Mouse (Mus musculus) CH12.LX (cell line): ENCODE measurements around the gene Tmem87b.

Experiments used
- CTCF ChIP-seq, 2 experiments: IDR thresholded peaks in 1 of 2; conservative IDR thresholded peaks in 1 of 2; 2 replicates each; pipeline ENCODE4 v1.5.1; 2011 to 2012; ENCODE audit warnings: low read depth in 2 of 2, low read length in 2 of 2, improper control_type of control experiment in 1 of 2, inconsistent platforms in 1 of 2, mild to moderate bottlenecking in 1 of 2, moderate library complexity in 1 of 2
- ELF1 ChIP-seq: IDR thresholded peaks from 2 replicates; pipeline ENCODE4 v1.6.1; 2014; ENCODE audit warnings: low read depth, mild to moderate bottlenecking, inconsistent platforms, low read length, improper control_type of control experiment
- EP300 ChIP-seq: IDR thresholded peaks from 2 replicates; pipeline ENCODE4 v1.6.1; 2011; ENCODE audit warnings: low read length, improper control_type of control experiment
- GABPA ChIP-seq: IDR thresholded peaks from 2 replicates; pipeline ENCODE4 v1.6.1; 2012; ENCODE audit warnings: low read depth, low read length, improper control_type of control experiment, inconsistent platforms; ENCODE audit not compliant: insufficient replicate concordance
- NELFE ChIP-seq: IDR thresholded peaks from 2 replicates; pipeline ENCODE4 v1.6.1; 2011; ENCODE audit warnings: low read depth, low read length, improper control_type of control experiment
- POLR2A ChIP-seq: IDR thresholded peaks from 2 replicates; pipeline ENCODE4 v1.6.1; 2011; ENCODE audit warnings: low read depth, mild to moderate bottlenecking, improper control_type of control experiment, low read length
- POLR2AphosphoS2 ChIP-seq: IDR thresholded peaks from 2 replicates; pipeline ENCODE4 v1.6.1; 2011; ENCODE audit warnings: low read depth, low read length, improper control_type of control experiment

DNA sequence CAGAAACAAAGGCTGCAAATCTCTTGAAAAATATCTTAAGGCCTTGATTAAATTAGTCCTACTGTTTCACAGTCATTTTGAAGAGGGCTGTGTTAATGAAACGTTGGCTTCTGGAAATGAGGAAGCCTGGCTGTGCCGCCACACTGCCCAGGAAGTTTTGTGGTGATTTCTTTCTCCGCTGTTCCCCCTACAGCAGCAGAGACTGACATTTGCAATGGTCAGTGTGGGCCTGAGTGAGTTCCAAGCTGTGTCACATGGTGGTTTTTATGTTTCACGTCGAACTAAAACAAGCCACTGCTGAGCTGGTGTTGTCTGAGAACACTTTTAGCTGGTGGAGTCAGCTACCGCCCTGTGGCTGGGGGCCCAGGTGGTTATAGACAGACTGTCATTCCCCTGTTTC, 21.5 kb upstream of the Tmem87b start:
- TF ChIP-seq NELFE (no peak), CTCF (conservative IDR thresholded peaks at IDR 0.05 in 1 of 2, IDR thresholded peaks at IDR 0.05 in 1 of 2; ENCODE audit: low read depth in 2 of 2, low read length in 2 of 2) (no peak), POLR2AphosphoS2 (no peak), ELF1 (no peak), POLR2A (no peak), GABPA (no peak), EP300 (no peak)
